Mouse (Mus musculus): ENCODE results near the gene Hoga1. TPM values are rescaled to one million over a fixed set of nuclear protein-coding genes. Genes with fewer than 3 reads are reported as not detected.

Gene Hoga1
- polyA plus RNA-seq, 1 experiment from 2014 or later: 1.3 TPM

- no peak overlapping the region for H3K4me2 ChIP-seq
- no peaks in the 10 kb centered on the region for H3K27me3 ChIP-seq (replicated peaks)
- no peak overlapping the region for H3K27ac ChIP-seq
- no peaks in the 10 kb centered on the region for H3K4me1 ChIP-seq
- ATAC-seq (replicated peaks): no peak
- H3K36me3 ChIP-seq (replicated peaks): no peaks in the 10 kb centered on the region
- no peak overlapping the region for H3K4me3 ChIP-seq
- H3K9me3 ChIP-seq: no peaks in the 10 kb centered on the region
- no peak overlapping the region for H3K9ac ChIP-seq
- 82% methylated on average over 2 of the region's 2 CpGs for whole genome bisulfite sequencing
Observed at GRCm38 (mm10) chr19:42055881-42056280, 10.5 kb downstream of the Hoga1 start.

- Histone ChIP-seq H3K9me3 (no peaks in the 10 kb centered on the region), H3K27ac (no peak overlapping the region), H3K9ac (no peak overlapping the region), H3K4me1 (no peaks in the 10 kb centered on the region), H3K36me3 (replicated peaks) (no peaks in the 10 kb centered on the region), H3K4me2 (no peak overlapping the region), H3K4me3 (no peak overlapping the region), H3K27me3 (replicated peaks) (no peaks in the 10 kb centered on the region)
- no peak for ATAC-seq (replicated peaks)
- 80% methylated on average over 6 of the region's 6 CpGs for WGBS
Observed at GRCm38 (mm10) chr19:42056719-42057409, 11.5 kb downstream of the Hoga1 start.

- Histone ChIP-seq H3K4me1 (no peaks in the 10 kb centered on the region), H3K27ac (no peak overlapping the region), H3K9me3 (no peaks in the 10 kb centered on the region), H3K4me3 (no peak overlapping the region), H3K27me3 (replicated peaks) (no peaks in the 10 kb centered on the region), H3K36me3 (replicated peaks) (no peaks in the 10 kb centered on the region), H3K9ac (no peak overlapping the region), H3K4me2 (no peak overlapping the region)
- no peak for ATAC-seq (replicated peaks)
- 78% methylated on average over 7 of the region's 7 CpGs for WGBS
Observed at GRCm38 (mm10) chr19:42058426-42058825, 13.0 kb downstream of the Hoga1 start.

DNA sequence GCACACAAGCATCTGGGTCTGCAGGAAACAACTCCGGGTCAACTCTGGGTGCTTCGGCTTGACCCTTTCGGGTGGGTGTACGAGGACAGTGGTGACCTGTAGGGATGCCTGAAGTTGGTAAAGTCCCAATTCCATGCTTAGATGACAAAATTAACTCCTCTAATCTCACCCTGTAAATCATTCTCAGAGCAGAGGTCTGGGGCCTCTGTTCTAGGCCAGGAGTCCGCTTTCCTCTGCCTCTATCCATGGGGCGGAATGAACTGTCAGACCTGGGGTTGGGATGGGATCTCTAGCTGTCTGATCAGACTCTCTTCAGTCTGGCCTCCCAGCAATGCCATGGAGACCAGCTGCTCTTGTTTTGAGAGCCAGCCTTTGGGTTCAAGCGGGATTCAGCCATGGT, 16.0 kb downstream of the Hoga1 start:
- Histone ChIP-seq H3K27me3 (replicated peaks) (no peaks in the 10 kb centered on the region), H3K4me1 (no peaks in the 10 kb centered on the region), H3K27ac (no peak overlapping the region), H3K36me3 (replicated peaks) (no peaks in the 10 kb centered on the region), H3K4me3 (no peak overlapping the region), H3K9ac (no peak overlapping the region), H3K9me3 (no peaks in the 10 kb centered on the region), H3K4me2 (no peak overlapping the region)
- ATAC-seq (replicated peaks): no peak
- 90% methylated on average over 7 of the region's 7 CpGs for WGBS

DNA sequence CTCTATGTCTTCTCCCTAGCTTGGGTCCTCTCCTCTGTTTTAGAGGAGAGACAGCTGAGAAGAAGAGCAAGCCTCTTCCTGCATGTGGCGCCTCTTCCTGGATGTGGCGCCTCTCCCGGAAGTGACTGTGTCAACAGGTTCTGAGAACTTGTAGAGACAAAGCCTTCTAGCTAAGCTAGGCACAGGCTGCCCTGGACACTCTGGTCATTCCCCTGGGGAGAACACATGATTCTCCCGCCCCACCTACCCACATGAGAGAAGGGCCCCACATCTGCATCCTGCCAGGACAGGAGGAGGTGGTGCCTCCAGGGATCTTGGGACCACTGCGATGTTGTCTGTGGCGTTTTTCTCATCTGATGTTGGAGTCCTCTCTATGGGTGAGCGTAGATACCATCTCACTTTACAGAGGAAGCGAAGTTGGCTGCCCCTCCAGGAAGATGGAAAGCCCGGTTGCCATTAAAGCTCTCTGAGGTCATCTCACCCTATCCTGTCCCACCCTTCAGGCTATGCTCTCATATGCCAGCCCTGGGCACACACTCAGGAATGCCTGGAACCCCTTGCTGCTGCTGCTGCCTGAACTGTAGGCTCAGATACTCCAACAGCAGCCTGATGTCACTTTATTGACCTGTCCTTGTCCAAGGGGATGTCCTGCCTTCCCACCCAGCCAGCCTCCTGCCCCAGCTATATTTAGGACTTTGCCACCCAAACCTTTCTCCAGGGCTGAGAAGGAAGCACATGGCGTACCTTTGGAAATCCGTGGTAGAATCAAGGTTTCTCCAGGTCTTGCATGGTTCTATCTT, 23.2 kb downstream of the Hoga1 start:
- Histone ChIP-seq H3K36me3 (replicated peaks) (no peaks in the 10 kb centered on the region; the same call in 1 of the 2 replicates), H3K27ac (no peak overlapping the region), H3K27me3 (replicated peaks) (no peaks in the 10 kb centered on the region), H3K9me3 (no peaks in the 10 kb centered on the region), H3K4me1 (no peaks in the 10 kb centered on the region), H3K4me3 (no peak overlapping the region), H3K4me2 (no peak overlapping the region), H3K9ac (no peak overlapping the region)
- ATAC-seq (replicated peaks): no peak
- WGBS: 85% methylated on average over 11 of the region's 11 CpGs

DNA sequence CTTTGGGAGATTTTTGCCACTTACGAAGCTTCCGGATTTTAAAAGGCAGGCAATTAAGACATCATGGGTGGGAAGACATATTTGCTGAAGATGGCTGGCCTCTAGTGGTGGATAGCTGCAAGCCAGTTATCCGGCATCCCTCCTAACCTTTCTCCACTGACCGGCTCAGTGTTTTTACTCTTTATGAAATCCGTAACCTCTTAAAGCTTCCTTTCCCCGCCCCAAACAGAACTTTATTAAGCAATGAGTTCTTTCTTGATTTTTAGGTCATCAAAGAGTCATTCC, 23.8 kb downstream of the Hoga1 start:
- no peak overlapping the region for H3K9ac ChIP-seq
- ATAC-seq (replicated peaks): no peak
- H3K9me3 ChIP-seq: no peaks in the 10 kb centered on the region
- H3K27ac ChIP-seq: no peak overlapping the region
- H3K36me3 ChIP-seq (replicated peaks): no peaks in the 10 kb centered on the region; the same call in 1 of the 2 replicates
- WGBS: 51% methylated on average over 6 of the region's 6 CpGs
- H3K4me1 ChIP-seq: no peaks in the 10 kb centered on the region
- no peak overlapping the region for H3K4me2 ChIP-seq
- no peak overlapping the region for H3K4me3 ChIP-seq
- H3K27me3 ChIP-seq (replicated peaks): no peaks in the 10 kb centered on the region

DNA sequence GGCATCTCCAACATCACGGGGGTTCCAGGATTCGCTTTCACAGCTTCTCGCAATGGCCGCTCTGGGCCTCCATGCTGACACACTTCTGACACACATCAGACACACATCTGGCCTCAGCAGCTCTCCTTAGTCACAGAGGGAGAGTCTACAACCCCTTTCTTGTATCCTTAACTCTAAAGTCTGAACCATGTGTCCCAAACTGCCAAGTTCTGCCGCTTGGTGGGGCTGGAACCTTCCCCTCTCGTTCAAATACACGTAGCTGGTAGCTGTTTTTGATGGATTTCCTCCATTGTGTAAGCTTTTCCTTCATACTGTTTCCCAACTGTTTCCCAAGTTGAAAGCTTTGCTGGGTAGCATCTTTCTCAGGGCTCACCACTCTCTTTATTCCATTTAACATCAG, 25.8 kb downstream of the Hoga1 start:
- Histone ChIP-seq H3K27ac (no peak overlapping the region), H3K9ac (no peak overlapping the region), H3K4me1 (no peaks in the 10 kb centered on the region), H3K4me3 (no peak overlapping the region), H3K36me3 (replicated peaks) (peaks cover 7% of the 10 kb centered on the region; the same call in 1 of the 2 replicates), H3K4me2 (no peak overlapping the region), H3K27me3 (replicated peaks) (no peaks in the 10 kb centered on the region), H3K9me3 (no peaks in the 10 kb centered on the region)
- WGBS: 77% methylated on average over 7 of the region's 7 CpGs
- no peak for ATAC-seq (replicated peaks)

GRCm38 (mm10) chr19:42071886-42072608, 26.6 kb downstream of the Hoga1 start:
- H3K4me2 ChIP-seq: no peak overlapping the region
- H3K9ac ChIP-seq: no peak overlapping the region
- 84% methylated on average over 15 of the region's 15 CpGs for WGBS
- H3K27ac ChIP-seq: no peak overlapping the region
- no peaks in the 10 kb centered on the region for H3K9me3 ChIP-seq
- ATAC-seq (replicated peaks): no peak
- peaks cover 12% of the 10 kb centered on the region; the same call in 1 of the 2 replicates for H3K36me3 ChIP-seq (replicated peaks)
- no peaks in the 10 kb centered on the region for H3K27me3 ChIP-seq (replicated peaks)
- no peak overlapping the region for H3K4me3 ChIP-seq
- H3K4me1 ChIP-seq: no peaks in the 10 kb centered on the region

DNA sequence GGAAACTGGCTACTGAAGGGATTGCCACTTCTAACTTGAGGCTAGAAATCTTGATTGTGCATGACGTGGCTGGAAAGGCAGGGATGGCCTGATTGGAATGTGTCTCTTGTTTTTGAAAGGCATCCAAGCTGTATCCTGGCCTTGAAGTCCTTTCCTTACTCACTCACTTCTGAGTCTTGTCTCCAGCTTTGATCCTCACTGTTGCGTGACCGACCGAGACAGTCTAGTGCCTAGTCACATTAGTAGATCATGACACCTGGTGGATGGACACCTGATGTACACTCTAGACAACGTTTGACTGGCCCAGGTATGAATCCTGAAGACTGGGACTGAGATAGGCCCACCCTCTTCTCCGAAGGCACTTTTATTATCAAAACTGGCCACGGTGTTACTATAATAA, 27.4 kb downstream of the Hoga1 start:
- no peak overlapping the region for H3K9ac ChIP-seq
- no peaks in the 10 kb centered on the region for H3K27me3 ChIP-seq (replicated peaks)
- H3K4me2 ChIP-seq: no peak overlapping the region
- no peak for ATAC-seq (replicated peaks)
- H3K27ac ChIP-seq: no peak overlapping the region
- WGBS: 82% methylated on average over 7 of the region's 7 CpGs
- no peaks in the 10 kb centered on the region for H3K9me3 ChIP-seq
- H3K4me3 ChIP-seq: no peak overlapping the region
- H3K36me3 ChIP-seq (replicated peaks): peaks cover 16% of the 10 kb centered on the region
- H3K4me1 ChIP-seq: no peaks in the 10 kb centered on the region

DNA sequence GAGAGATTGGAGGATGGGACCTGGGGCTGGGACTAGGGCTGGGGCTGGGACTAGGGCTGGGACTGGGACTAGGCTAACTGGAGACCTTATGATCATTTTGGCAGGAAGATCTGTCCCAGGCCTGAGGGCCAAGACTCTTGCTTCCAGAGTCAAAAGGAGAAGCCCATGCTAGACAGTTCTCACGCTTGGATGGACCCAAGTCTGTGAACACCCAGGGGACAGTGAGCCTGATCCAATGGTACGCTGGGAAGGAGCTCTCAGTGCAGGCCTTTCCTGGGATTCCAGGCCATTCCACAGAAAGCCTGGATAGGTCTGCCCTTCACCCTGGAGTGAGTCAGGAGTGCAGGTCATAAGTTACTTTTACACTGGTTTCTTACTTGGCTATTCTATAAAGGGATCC, 29.6 kb downstream of the Hoga1 start:
- H3K4me2 ChIP-seq: no peak overlapping the region
- H3K4me3 ChIP-seq: no peak overlapping the region
- H3K27me3 ChIP-seq (replicated peaks): no peaks in the 10 kb centered on the region
- H3K9ac ChIP-seq: no peak overlapping the region
- no peaks in the 10 kb centered on the region for H3K4me1 ChIP-seq
- H3K27ac ChIP-seq: no peak overlapping the region
- WGBS: 85% methylated on average over 2 of the region's 2 CpGs
- H3K36me3 ChIP-seq (replicated peaks): peaks cover 20% of the 10 kb centered on the region
- no peaks in the 10 kb centered on the region for H3K9me3 ChIP-seq
- ATAC-seq (replicated peaks): no peak

GRCm38 (mm10) chr19:42075992-42076391, 30.6 kb downstream of the Hoga1 start:
- H3K4me1 ChIP-seq: no peaks in the 10 kb centered on the region
- 85% methylated on average over 16 of the region's 16 CpGs for WGBS
- no peak for ATAC-seq (replicated peaks)
- no peaks in the 10 kb centered on the region for H3K9me3 ChIP-seq
- no peak overlapping the region for H3K27ac ChIP-seq
- no peak overlapping the region for H3K4me2 ChIP-seq
- no peak overlapping the region for H3K9ac ChIP-seq
- H3K4me3 ChIP-seq: no peak overlapping the region
- no peaks in the 10 kb centered on the region for H3K27me3 ChIP-seq (replicated peaks)
- peaks cover 20% of the 10 kb centered on the region for H3K36me3 ChIP-seq (replicated peaks)

- ATAC-seq (replicated peaks): no peak
- Histone ChIP-seq H3K27ac (no peak overlapping the region), H3K9ac (no peak overlapping the region), H3K36me3 (replicated peaks) (peaks cover 20% of the 10 kb centered on the region), H3K27me3 (replicated peaks) (no peaks in the 10 kb centered on the region), H3K4me3 (no peak overlapping the region), H3K9me3 (no peaks in the 10 kb centered on the region), H3K4me1 (no peaks in the 10 kb centered on the region), H3K4me2 (no peak overlapping the region)
- 97% methylated on average over 8 of the region's 8 CpGs for WGBS
Observed at GRCm38 (mm10) chr19:42078566-42078965, 33.2 kb downstream of the Hoga1 start.

All from midbrain, embryonic 15.5 days (tissue).